Mouse (Mus musculus) Muller cell, postnatal 12 days (primary cell): ENCODE measurements around the gene P2rx7.

Experiments used
- DNase-seq: peaks from one replicate; pipeline ENCODE4 v3.0.0-alpha.2; 2015; ENCODE audit errors: inconsistent ontology term

Gene P2rx7

GRCm38 (mm10) chr5:122693431-122694207 lies 49.9 kb downstream of the P2rx7 start:
- DNase-seq: peak; percentile 90

GRCm38 (mm10) chr5:122695516-122695915 lies 51.8 kb downstream of the P2rx7 start:
- DNase-seq: no peak

GRCm38 (mm10) chr5:122698041-122698700 lies 54.5 kb downstream of the P2rx7 start:
- no peak for DNase-seq

GRCm38 (mm10) chr5:122698701-122699060 lies 55.0 kb downstream of the P2rx7 start:
- no peak for DNase-seq

- DNase-seq: no peak
Observed at GRCm38 (mm10) chr5:122700109-122700836, 56.6 kb downstream of the P2rx7 start.

- no peak for DNase-seq
Observed at GRCm38 (mm10) chr5:122700837-122701212, 57.1 kb downstream of the P2rx7 start.

GRCm38 (mm10) chr5:122702156-122702555 lies 58.4 kb downstream of the P2rx7 start:
- DNase-seq: no peak

- no peak for DNase-seq
Observed at GRCm38 (mm10) chr5:122703574-122703973, 59.9 kb downstream of the P2rx7 start.

GRCm38 (mm10) chr5:122704571-122704970 lies 60.9 kb downstream of the P2rx7 start:
- no peak for DNase-seq

GRCm38 (mm10) chr5:122705174-122705573 lies 61.5 kb downstream of the P2rx7 start:
- no peak for DNase-seq

- DNase-seq: no peak
Observed at GRCm38 (mm10) chr5:122706917-122707275, 63.2 kb downstream of the P2rx7 start.

- DNase-seq: peak; percentile 89
Observed at GRCm38 (mm10) chr5:122707276-122708181, 63.8 kb downstream of the P2rx7 start, which contains the start of gene P2rx4. Gene P2rx4 (plus strand): TSS chr5:122707544.

GRCm38 (mm10) chr5:122708819-122709218 lies 65.1 kb downstream of the P2rx7 start:
- DNase-seq: no peak

- no peak for DNase-seq
Observed at GRCm38 (mm10) chr5:122715723-122716122, 72.0 kb downstream of the P2rx7 start.

- no peak for DNase-seq
Observed at GRCm38 (mm10) chr5:122716793-122717192, 73.1 kb downstream of the P2rx7 start.

- DNase-seq: no peak
Observed at GRCm38 (mm10) chr5:122718400-122718799, 74.7 kb downstream of the P2rx7 start.

- no peak for DNase-seq
Observed at GRCm38 (mm10) chr5:122719168-122719567, 75.5 kb downstream of the P2rx7 start.

GRCm38 (mm10) chr5:122725453-122725852 lies 81.7 kb downstream of the P2rx7 start:
- no peak for DNase-seq

- peak; percentile 60 for DNase-seq
Observed at GRCm38 (mm10) chr5:122726068-122726467, 82.4 kb downstream of the P2rx7 start.

- no peak for DNase-seq
Observed at GRCm38 (mm10) chr5:122726595-122726994, 82.9 kb downstream of the P2rx7 start.

GRCm38 (mm10) chr5:122727096-122727495 lies 83.4 kb downstream of the P2rx7 start:
- no peak for DNase-seq

- DNase-seq: no peak
Observed at GRCm38 (mm10) chr5:122730776-122731175, 87.1 kb downstream of the P2rx7 start.
